Mouse (Mus musculus): ENCODE results near the gene Trmt5.
A peak's percentile ranks its signal among the peaks of the same experiment; 100 is the strongest.

Trmt5 gene

GRCm38 (mm10) chr12:73286287-73287092 lies at the start of gene Trmt5, which contains the start of gene Slc38a6:
Gene Trmt5, minus strand, starts transcription at chr12:73286710.
Gene Slc38a6, plus strand, starts transcription at chr12:73286779.
- DNase-seq (ENCODE audit: low spot score): peak; percentile 70

DNA sequence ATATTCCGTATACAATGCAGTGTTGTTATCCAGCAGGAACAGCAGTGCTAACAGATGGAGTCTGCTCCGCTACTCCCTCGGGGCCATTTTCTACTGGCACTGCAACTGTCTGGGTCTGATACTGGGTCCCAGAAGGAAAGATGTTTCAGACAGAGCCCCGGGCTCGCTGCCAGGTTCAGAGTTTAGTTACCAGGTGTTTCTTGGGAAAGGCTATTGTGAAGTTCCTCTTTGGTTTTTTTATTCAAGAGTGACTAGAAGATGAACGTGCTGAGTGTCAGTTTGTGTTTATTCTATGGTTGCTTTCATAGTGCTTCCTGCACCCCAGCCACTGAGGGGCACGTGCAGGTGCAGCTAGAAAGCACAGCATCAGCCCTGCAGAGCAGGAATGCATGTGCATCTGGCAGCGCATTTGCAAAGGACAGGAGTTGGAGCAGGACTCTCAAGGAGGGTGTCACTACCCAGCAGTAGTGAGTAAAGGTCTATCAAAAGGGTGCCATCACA lies 47.6 kb upstream of the Trmt5 start:
- no peak for DNase-seq (ENCODE audit: low spot score)

DNA sequence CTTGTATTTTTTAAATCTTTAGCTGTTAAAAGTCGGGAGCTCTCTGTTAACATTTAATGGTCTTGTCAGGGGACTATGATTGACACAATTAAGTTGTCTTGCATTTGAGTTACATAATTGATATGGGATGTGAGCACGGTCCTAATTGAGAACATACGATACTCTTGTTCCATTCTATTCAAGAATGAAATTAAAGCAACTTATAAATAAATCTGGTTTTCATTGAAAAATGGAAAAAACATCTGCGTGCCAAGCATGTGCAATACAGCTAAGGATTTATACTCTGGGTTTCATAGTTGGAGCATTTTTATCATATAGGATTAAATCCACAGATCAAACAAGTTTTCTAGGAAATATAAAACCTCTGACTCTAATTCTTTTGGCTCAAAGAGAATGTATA lies 46.2 kb upstream of the Trmt5 start:
- no peak for DNase-seq (ENCODE audit: low spot score)

DNA sequence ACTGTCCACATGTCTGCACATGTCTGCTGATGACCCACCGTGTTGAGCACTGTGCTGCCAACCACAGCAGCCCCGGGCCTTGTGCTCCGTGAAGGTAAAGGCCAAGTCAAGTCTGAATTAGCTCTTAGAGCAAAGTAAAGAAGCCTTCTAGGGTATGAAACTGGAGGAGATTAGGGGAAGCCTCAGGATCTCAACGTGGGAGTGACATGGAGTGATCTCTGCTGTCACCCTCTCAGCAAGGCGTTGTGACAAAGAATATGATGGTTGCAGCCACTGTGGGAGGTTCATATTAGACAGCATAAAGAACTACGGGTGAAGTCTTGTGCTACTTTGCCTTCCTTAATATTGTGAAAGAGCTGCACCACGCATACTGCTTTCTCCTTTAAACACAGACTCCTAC lies 43.7 kb upstream of the Trmt5 start:
- no peak for DNase-seq (ENCODE audit: low spot score)

- no peak for DNase-seq (ENCODE audit: low spot score)
Observed at GRCm38 (mm10) chr12:73328448-73329167, 42.1 kb upstream of the Trmt5 start.

GRCm38 (mm10) chr12:73327381-73327780 lies 40.9 kb upstream of the Trmt5 start:
- DNase-seq (ENCODE audit: low spot score): no peak

DNA sequence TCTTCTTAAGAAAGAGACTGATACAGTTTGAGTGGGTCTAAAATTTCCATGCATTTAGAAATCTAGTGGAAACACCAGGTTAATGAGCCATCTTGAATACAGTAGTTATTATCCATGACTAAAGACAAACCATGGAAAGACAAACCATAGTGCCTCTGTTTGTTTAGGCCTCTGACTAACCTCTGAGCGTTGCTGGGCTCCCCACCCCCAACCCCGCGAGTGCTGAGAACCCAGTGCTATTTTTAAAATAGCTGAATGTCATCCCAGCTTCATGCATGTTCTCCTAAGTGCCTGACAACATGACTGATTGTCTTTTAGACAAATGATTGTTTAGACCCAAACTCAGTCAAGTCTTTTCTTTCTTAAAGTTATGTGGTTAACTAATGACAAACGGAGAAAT lies 39.1 kb upstream of the Trmt5 start:
- no peak for DNase-seq (ENCODE audit: low spot score)

DNA sequence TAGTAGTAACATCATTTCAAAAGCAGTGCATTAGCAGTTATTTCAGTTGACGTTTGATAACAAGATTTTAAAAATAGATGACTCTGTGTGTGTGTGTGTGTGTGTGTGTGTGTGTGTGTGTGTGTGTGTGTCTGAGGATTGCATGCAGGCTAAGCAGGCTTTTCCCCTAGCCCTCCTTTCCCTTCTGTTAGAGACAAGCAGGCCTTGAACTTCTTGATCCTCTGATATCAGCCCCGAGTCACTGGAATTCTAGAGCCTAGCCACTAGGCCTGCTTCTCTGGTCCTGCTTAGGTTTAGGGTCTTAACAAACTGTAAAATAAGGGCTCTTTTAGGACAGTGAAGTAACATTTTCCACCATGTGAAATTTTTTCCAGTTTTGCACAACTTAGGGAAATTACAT lies 38.7 kb upstream of the Trmt5 start:
- no peak for DNase-seq (ENCODE audit: low spot score)

GRCm38 (mm10) chr12:73324742-73325141 lies 38.2 kb upstream of the Trmt5 start:
- no peak for DNase-seq (ENCODE audit: low spot score)

DNA sequence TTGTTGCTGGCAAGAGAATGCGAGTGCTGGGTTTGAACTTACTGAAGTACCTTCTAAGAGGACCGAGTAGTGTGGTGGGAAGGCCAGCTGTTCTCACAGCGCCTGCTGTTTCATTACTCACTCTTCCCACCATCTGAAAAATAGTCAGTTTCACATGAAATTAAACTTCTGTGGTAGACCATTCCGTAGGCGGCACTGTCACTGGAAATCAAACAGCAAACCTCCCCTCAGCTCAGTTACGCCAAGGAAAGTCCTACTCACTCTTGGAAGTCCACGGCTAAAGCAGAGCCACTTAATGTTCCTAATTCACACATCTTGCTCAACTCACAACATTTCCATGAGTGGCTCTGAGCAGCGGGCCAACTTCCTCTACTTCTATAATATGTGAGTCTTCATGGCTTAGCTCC lies 37.7 kb upstream of the Trmt5 start:
- DNase-seq (ENCODE audit: low spot score): no peak

- DNase-seq (ENCODE audit: low spot score): no peak
Observed at GRCm38 (mm10) chr12:73317706-73318686, 31.5 kb upstream of the Trmt5 start.

GRCm38 (mm10) chr12:73308711-73309110 lies 22.2 kb upstream of the Trmt5 start:
- DNase-seq (ENCODE audit: low spot score): no peak

- no peak for DNase-seq (ENCODE audit: low spot score)
Observed at GRCm38 (mm10) chr12:73307750-73308149, 21.2 kb upstream of the Trmt5 start.

- DNase-seq (ENCODE audit: low spot score): no peak
Observed at GRCm38 (mm10) chr12:73304636-73305035, 18.1 kb upstream of the Trmt5 start.

DNA sequence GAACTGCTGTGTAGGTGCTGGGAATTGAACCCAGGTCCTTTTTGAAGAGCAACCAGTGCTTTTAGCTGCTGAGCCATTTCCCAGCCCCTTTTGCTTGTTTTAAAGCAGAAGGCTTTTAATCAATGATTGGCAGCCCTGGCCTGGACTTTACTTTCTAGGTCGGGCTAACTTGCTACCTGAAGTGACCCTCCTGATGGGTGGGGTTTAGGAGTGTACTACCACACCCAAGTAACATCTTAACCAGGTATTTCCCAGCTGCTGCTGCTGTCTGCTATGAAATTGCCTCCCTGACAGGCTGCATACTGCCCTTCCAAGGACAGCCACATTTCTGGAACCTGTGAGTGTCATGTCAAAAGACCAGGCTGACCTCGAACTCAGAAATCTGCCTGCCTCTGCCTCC lies 14.0 kb upstream of the Trmt5 start:
- no peak for DNase-seq (ENCODE audit: low spot score)

DNA sequence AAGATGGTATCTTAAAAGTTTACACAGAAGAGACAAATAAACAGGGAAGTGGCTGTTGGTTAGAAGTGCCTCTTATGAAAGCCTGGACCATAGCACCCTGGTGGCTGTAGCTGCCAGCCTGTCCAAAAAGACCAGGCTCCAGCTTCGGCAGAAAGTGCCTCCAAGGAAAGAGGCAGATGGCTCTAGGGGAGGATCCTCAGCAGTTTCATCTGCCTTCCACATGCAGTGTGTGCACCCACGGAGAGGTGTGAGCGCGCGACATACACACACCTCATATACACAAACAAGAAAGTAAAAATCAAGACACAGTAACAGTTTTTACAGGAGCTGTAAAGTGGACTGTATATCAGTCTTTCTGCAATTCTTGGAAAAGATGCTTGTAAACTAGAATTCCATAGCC lies 12.1 kb upstream of the Trmt5 start:
- DNase-seq (ENCODE audit: low spot score): no peak

DNA sequence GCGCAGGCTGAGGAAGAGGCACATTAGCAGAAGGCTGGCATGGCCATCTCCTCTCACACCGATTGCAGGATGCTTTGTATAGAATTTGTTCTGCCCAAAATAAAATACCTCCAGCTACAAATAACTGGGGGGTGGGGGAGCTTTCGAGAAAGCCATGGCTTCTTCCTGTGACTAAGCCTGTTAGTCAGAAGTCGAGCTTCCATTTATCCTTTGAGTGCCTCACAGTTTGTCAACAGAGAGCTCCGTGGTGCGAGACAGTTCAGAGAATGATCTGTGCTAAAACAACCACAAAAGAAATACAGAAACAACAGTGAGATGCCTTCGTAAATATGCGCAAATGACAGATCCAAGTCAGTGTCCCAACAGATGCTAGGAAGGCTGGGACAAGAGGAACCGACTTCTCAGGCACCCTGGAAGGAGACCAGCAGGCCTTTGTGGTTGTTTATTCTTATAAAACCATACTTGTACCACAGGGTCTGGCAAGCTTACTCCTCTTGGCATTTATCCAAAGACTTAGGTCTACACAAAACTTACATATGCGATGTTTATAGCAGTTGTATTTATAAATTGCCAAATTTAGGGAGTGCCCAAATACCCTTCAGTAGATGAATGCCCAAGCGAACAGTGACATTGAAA lies 9.1 kb upstream of the Trmt5 start:
- DNase-seq (ENCODE audit: low spot score): no peak

DNA sequence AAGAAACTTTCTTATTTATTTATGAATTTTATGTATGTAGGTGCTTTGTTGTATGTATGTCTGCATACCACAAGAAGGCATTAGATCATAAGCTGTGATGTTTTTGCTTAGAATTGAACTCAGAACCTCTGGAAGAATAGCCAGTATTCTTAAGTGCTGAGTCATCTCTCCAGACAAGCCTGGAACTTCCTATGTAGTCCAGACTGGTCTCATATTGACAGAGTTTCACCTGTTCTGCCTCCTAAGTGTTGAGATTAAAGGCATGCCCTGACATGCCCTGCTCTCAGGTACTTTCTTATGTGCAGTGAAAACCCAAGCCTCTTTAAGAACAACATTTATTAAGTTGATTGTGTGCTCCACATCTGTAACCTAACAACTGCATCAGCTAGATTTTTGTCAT lies 8.4 kb upstream of the Trmt5 start:
- DNase-seq (ENCODE audit: low spot score): no peak

DNA sequence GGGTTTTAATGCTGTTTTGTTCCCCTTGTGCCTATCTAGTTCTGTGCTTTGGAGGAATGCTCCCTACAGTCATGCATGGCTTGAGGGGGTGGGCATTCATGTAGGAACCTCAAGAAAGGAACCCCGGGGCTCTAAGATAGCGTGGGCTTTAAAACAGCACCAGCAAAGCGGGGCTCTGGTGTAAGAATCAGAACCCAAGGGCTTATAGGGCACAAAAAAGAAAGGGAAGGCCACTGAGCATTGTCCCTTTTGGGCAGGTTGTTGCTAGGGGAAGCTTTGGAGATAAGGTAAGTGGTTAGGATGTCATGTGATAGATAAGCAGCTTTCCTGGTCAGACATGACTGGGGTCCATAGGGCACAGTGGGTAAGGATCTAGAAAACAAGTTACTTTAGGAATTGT lies 2.1 kb upstream of the Trmt5 start:
- DNase-seq (ENCODE audit: low spot score): no peak

GRCm38 (mm10) chr12:73287609-73288008 lies 1.1 kb upstream of the Trmt5 start:
- no peak for DNase-seq (ENCODE audit: low spot score)

DNA sequence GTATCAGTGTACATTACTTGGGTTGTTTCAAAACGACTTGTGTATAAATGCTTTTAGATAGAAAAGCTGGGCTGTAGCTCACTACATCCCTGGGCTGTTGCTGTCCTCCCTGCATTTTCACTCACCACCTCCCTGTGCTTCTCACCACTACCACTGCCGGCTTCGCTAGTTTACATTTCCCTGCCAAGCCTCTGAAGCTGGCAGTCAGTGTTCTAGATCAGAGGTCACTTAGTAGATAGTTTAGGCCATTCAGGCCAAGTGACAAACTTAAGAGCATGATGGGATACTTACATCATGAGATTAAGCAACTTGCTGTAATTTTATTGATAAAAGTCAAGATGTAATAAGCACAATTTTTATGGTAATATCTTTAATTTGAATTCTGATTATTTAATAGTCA lies 11.6 kb downstream of the Trmt5 start:
- DNase-seq (ENCODE audit: low spot score): no peak

GRCm38 (mm10) chr12:73269933-73270332 lies 16.6 kb downstream of the Trmt5 start:
- DNase-seq (ENCODE audit: low spot score): no peak

All from urinary bladder, postnatal 10 days (tissue).